Mouse (Mus musculus) bone marrow macrophage, adult 2 months (primary cell): ENCODE measurements at regions not wholly inside any gene's neighbourhood (a gene's known extent, or its start where the extent isn't known, plus 50 kb on each side); places are given as distances from the start of the nearest gene placed in this dataset.

Experiments used
- CTCF ChIP-seq: IDR thresholded peaks from 2 replicates; pipeline ENCODE4 v1.5.1; 2012; ENCODE audit warnings: low read depth, mild to moderate bottlenecking, low read length, moderate library complexity
- POLR2A ChIP-seq: IDR thresholded peaks from 2 replicates; pipeline ENCODE4 v1.6.1; 2012; ENCODE audit warnings: mild to moderate bottlenecking, low read depth, low read length, borderline replicate concordance

- TF ChIP-seq CTCF (no peak), POLR2A (no peak)
Measured at GRCm38 (mm10) chr10:39233926-39234450, 70.4 kb upstream of the Ccn6 start.
